Mouse (Mus musculus) small intestine, adult 2 months (tissue): ENCODE data around the gene Mvb12b.

Experiments used
- CTCF ChIP-seq: fragments of 200-500 bp; IDR thresholded peaks from 2 replicates; pipeline ENCODE4 v1.5.1; 2012; ENCODE audit warnings: low read depth, mild to moderate bottlenecking, control low read depth, inconsistent platforms, low read length, moderate library complexity, mixed read lengths; ENCODE audit not compliant: insufficient replicate concordance, insufficient read length; ENCODE audit errors: extremely low read depth
- POLR2A ChIP-seq: fragments of 200-500 bp; IDR thresholded peaks from 2 replicates; pipeline ENCODE4 v1.6.1; 2012; ENCODE audit warnings: low read depth, mild to moderate bottlenecking, control low read depth, inconsistent platforms, low read length, moderate library complexity

DNA sequence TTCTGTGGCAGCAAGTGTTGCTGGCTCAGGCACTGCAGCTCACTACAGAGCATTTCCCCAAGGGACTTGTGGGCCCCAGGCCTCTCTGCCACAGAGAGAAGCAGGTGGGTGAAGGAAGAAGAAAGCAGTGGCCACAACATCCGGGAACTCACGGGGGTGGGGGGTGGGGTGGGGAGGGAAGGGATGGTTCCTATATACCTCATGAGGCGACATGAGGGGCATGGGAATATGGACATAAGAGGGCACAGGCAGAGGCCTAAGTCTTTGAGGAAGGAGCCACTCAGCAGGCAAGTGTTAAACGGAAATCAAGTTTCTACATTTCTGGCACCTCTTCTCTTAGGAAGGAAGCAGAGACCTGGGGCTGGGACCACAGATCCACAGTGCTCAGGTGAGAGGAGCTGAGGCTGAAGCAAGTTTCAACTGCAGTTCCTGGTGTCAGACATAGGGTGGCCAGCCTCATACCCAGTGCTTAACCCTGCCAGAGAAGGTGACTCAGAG lies 84.0 kb downstream of the Mvb12b start:
- no peak for TF ChIP-seq CTCF
- no peak for TF ChIP-seq POLR2A
